Mouse (Mus musculus) hindbrain, embryonic 14.5 days (tissue): ENCODE measurements around the gene Npdc1. TPM values are rescaled to one million over a fixed set of nuclear protein-coding genes. Genes with fewer than 3 reads are reported as not detected.
A peak's percentile ranks its signal among the peaks of the same experiment; 100 is the strongest.

Source experiments
- ATAC-seq: fragments of 200-750 bp; cut with Nextera tagmentation; 2 replicates; pipeline ENCODE4 v1.8.0; 2017; ENCODE audit warnings: moderate number of reproducible peaks, mild to moderate bottlenecking, moderate TSS enrichment, moderate library complexity; ENCODE audit not compliant: low FRiP score
- DNase-seq: peaks from one replicate; pipeline ENCODE4 v3.0.0-alpha.2; 2015; ENCODE audit warnings: low spot score
- H3K27ac ChIP-seq: fragments of 300-500 bp; sonication (generic); 2 replicates; pipeline ENCODE4 v1.5.1; 2014; ENCODE audit warnings: mild to moderate bottlenecking, moderate library complexity
- H3K27me3 ChIP-seq: fragments of 300-500 bp; sonication (generic); 2 replicates; pipeline ENCODE4 v1.6.1; 2014; ENCODE audit warnings: mild to moderate bottlenecking, low read length, mixed read lengths; ENCODE audit not compliant: control insufficient read depth, insufficient read depth
- H3K36me3 ChIP-seq: fragments of 300-500 bp; sonication (generic); replicated peaks from 2 replicates; pipeline ENCODE4 v1.6.1; 2014; ENCODE audit not compliant: control insufficient read depth, insufficient read depth
- H3K4me1 ChIP-seq: fragments of 300-500 bp; sonication (generic); replicated peaks from 2 replicates; pipeline ENCODE4 v1.6.1; 2014; ENCODE audit warnings: antibody characterized with exemption, low read length, mixed read lengths; ENCODE audit not compliant: control insufficient read depth, insufficient read depth
- H3K4me2 ChIP-seq: fragments of 300-500 bp; sonication (generic); replicated peaks from 2 replicates; pipeline ENCODE4 v1.6.1; 2014; ENCODE audit warnings: mild to moderate bottlenecking, moderate library complexity
- H3K4me3 ChIP-seq: fragments of 300-500 bp; sonication (generic); replicated peaks from 2 replicates; pipeline ENCODE4 v1.5.1; 2014; ENCODE audit warnings: mild to moderate bottlenecking, low read length
- H3K9ac ChIP-seq: fragments of 300-500 bp; sonication (generic); 2 replicates; pipeline ENCODE4 v1.6.1; 2014
- H3K9me3 ChIP-seq: fragments of 300-500 bp; sonication (generic); 2 replicates; pipeline ENCODE4 v1.6.1; 2016; ENCODE audit warnings: low read length; ENCODE audit not compliant: control insufficient read depth
- WGBS: fragments of 180-500 bp; shearing (Covaris S2); extraction: QIAGEN DNeasy Blood & Tissue Kit; methylation state at CpG from one replicate; pipeline ENCODE4 v1.1.7; 2014; 5-methylcytosine and 5-hydroxymethylcytosine counted together
- microRNA-seq: library from miRNA; unstranded; fragments of <30 nt; microRNA quantifications from one replicate; pipeline ENCODE4, GENCODE M21; 2016
- polyA plus RNA-seq: library from polyadenylated mRNA; unstranded; fragments of >200 nt; fragmentation: Nextera tagmentation; extraction: Ambion mirVana; gene quantifications from 2 replicates; pipeline ENCODE4 v1.2.1, GENCODE M21; 2014

Gene Npdc1
- polyA plus RNA-seq, 1 experiment from 2014 or later: 378 TPM

GRCm38 (mm10) chr2:25457022-25457896, 58.1 kb downstream of the Npdc1 start:
- Histone ChIP-seq H3K4me1 (peaks cover 20% of the 10 kb centered on the region), H3K4me3 (no peak overlapping the region), H3K27ac (no peak overlapping the region), H3K4me2 (no peak overlapping the region), H3K36me3 (peaks cover 17% of the 10 kb centered on the region), H3K9me3 (no peaks in the 10 kb centered on the region), H3K27me3 (no peaks in the 10 kb centered on the region), H3K9ac (no peak overlapping the region)
- 92% methylated on average over 9 of the region's 9 CpGs for WGBS
- DNase-seq: no peak
- ATAC-seq: no peak

GRCm38 (mm10) chr2:25458911-25459310, 59.8 kb downstream of the Npdc1 start:
- no peak overlapping the region for H3K9ac ChIP-seq
- DNase-seq (no peak), ATAC-seq (no peak)
- peak overlapping the region; percentile 81; the same call in 1 of the 2 replicates for H3K4me2 ChIP-seq
- WGBS: 77% methylated on average over 5 of the region's 5 CpGs
- H3K4me3 ChIP-seq: no peak overlapping the region
- peaks cover 20% of the 10 kb centered on the region for H3K4me1 ChIP-seq
- no peaks in the 10 kb centered on the region for H3K27me3 ChIP-seq
- no peaks in the 10 kb centered on the region for H3K9me3 ChIP-seq
- H3K36me3 ChIP-seq: peaks cover 17% of the 10 kb centered on the region
- H3K27ac ChIP-seq: no peak overlapping the region

Small RNA genes within 50 kb of the gene (microRNA-seq; reads per million reads assigned to microRNA genes)
- gene Mir3087: not detected

Other genes with a start within 250 kb of the Npdc1 start
- gene Nrarp, start 218.6 kb upstream of the Npdc1 start, polyA plus RNA-seq: 15.6 and 19.9 TPM in 2 replicates
- 2.0 and 2.2 TPM in 2 replicates for gene Tor4a, start 202.5 kb upstream of the Npdc1 start, polyA plus RNA-seq
- gene Nelfb, start 187.9 kb upstream of the Npdc1 start, polyA plus RNA-seq: 88.0 and 91.6 TPM in 2 replicates
- gene Stpg3, start 184.7 kb upstream of the Npdc1 start, polyA plus RNA-seq: not detected in 2 replicates
- not detected in 2 replicates for gene Fam166a, start 180.6 kb upstream of the Npdc1 start, polyA plus RNA-seq
- gene Tubb4b, start 174.6 kb upstream of the Npdc1 start, polyA plus RNA-seq: 382 and 411 TPM in 2 replicates
- gene Slc34a3, start 165.0 kb upstream of the Npdc1 start, polyA plus RNA-seq: not detected in 2 replicates
- gene Rnf224, start 162.6 kb upstream of the Npdc1 start, polyA plus RNA-seq: not detected in 2 replicates
- gene Rnf208, start 157.1 kb upstream of the Npdc1 start, polyA plus RNA-seq: 166 and 177 TPM in 2 replicates
- gene Cysrt1, start 156.9 kb upstream of the Npdc1 start, polyA plus RNA-seq: 0.59 TPM in 1 of 2 replicates, not detected in the other
- gene AL732309.1, start 152.5 kb upstream of the Npdc1 start, polyA plus RNA-seq: 2.9 and 5.3 TPM in 2 replicates
- gene Tmem203, start 143.9 kb upstream of the Npdc1 start, polyA plus RNA-seq: 9.8 and 12.5 TPM in 2 replicates
- gene Tprn, start 136.7 kb upstream of the Npdc1 start, polyA plus RNA-seq: 13.4 and 14.7 TPM in 2 replicates
- gene Ssna1, start 126.9 kb upstream of the Npdc1 start, polyA plus RNA-seq: 175 and 190 TPM in 2 replicates
- gene Anapc2, start 126.9 kb upstream of the Npdc1 start, polyA plus RNA-seq: 113 and 114 TPM in 2 replicates
- not detected in 2 replicates for gene Tmem210, start 111.2 kb upstream of the Npdc1 start, polyA plus RNA-seq
- gene Lrrc26, start 109.4 kb upstream of the Npdc1 start, polyA plus RNA-seq: not detected in 2 replicates
- 57.2 and 68.4 TPM in 2 replicates for gene Grin1, start 80.2 kb upstream of the Npdc1 start, polyA plus RNA-seq
- 51.6 and 66.0 TPM in 2 replicates for gene Man1b1, start 67.0 kb upstream of the Npdc1 start, polyA plus RNA-seq
- 21.5 and 24.7 TPM in 2 replicates for gene Dpp7, start 43.0 kb upstream of the Npdc1 start, polyA plus RNA-seq
- gene Uap1l1, start 33.7 kb upstream of the Npdc1 start, polyA plus RNA-seq: 6.3 and 6.8 TPM in 2 replicates
- gene Sapcd2, start 27.0 kb upstream of the Npdc1 start, polyA plus RNA-seq: 10.0 and 10.8 TPM in 2 replicates
- gene Entpd2, start 3.5 kb upstream of the Npdc1 start, polyA plus RNA-seq: 2.6 and 3.3 TPM in 2 replicates
- 0.37 TPM in 1 of 2 replicates, not detected in the other for gene Fut7, start 23.9 kb downstream of the Npdc1 start, polyA plus RNA-seq
- gene Abca2, start 29.4 kb downstream of the Npdc1 start, polyA plus RNA-seq: 15.6 and 17.3 TPM in 2 replicates
- gene Clic3, start 57.5 kb downstream of the Npdc1 start, polyA plus RNA-seq: 2.2 and 2.6 TPM in 2 replicates
- 93.1 and 109 TPM in 2 replicates for gene Paxx, start 61.7 kb downstream of the Npdc1 start, polyA plus RNA-seq
- gene Ptgds, start 70.7 kb downstream of the Npdc1 start, polyA plus RNA-seq: 230 and 390 TPM in 2 replicates
- gene Lcn12, start 94.6 kb downstream of the Npdc1 start, polyA plus RNA-seq: not detected in 2 replicates
- gene Fbxw5, start 101.4 kb downstream of the Npdc1 start, polyA plus RNA-seq: 116 and 118 TPM in 2 replicates
- gene C8g, start 102.4 kb downstream of the Npdc1 start, polyA plus RNA-seq: 4.1 and 5.5 TPM in 2 replicates
- 15.6 and 16.3 TPM in 2 replicates for gene Traf2, start 147.6 kb downstream of the Npdc1 start, polyA plus RNA-seq
- gene Edf1, start 158.5 kb downstream of the Npdc1 start, polyA plus RNA-seq: 353 and 366 TPM in 2 replicates
- gene Mamdc4, start 175.5 kb downstream of the Npdc1 start, polyA plus RNA-seq: 1.3 and 1.7 TPM in 2 replicates
- 171 and 187 TPM in 2 replicates for gene Phpt1, start 175.9 kb downstream of the Npdc1 start, polyA plus RNA-seq
- gene Ajm1, start 182.4 kb downstream of the Npdc1 start, polyA plus RNA-seq: 10.8 and 12.7 TPM in 2 replicates
- 59.0 and 61.6 TPM in 2 replicates for gene Rabl6, start 209.2 kb downstream of the Npdc1 start, polyA plus RNA-seq
- 0.26 and 0.44 TPM in 2 replicates for gene Ccdc183, start 218.3 kb downstream of the Npdc1 start, polyA plus RNA-seq
- gene Tmem141, start 222.7 kb downstream of the Npdc1 start, polyA plus RNA-seq: 52.5 and 53.5 TPM in 2 replicates
- 3.9 and 4.0 TPM in 2 replicates for gene Fcna, start 228.7 kb downstream of the Npdc1 start, polyA plus RNA-seq